Mouse (Mus musculus) spleen, adult 2 months (tissue): ENCODE measurements around the gene Myo15b. TPM values are rescaled to one million over a fixed set of nuclear protein-coding genes. Genes with fewer than 3 reads are reported as not detected.

ENCODE experiments used
- DNase-seq, 2 experiments: peaks; one replicate each; pipeline versions ENCODE4 v3.0.0 to v3.0.0-alpha.2; 2012 to 2021; ENCODE audit warnings: low spot score in 2 of 2, low read depth in 1 of 2
- H3K27ac ChIP-seq: fragments of 200-500 bp; 2 replicates; pipeline ENCODE4 v1.5.1; 2012; ENCODE audit warnings: low read length, inconsistent platforms; ENCODE audit not compliant: insufficient read depth
- H3K27me3 ChIP-seq: fragments of 200-500 bp; 2 replicates; pipeline ENCODE4 v1.6.1; 2012; ENCODE audit warnings: mild to moderate bottlenecking, moderate library complexity, low read length, inconsistent platforms; ENCODE audit not compliant: control insufficient read depth, insufficient read depth
- H3K36me3 ChIP-seq: fragments of 200-500 bp; 2 replicates; pipeline ENCODE4 v1.6.1; 2012; ENCODE audit warnings: mild to moderate bottlenecking, low read length, inconsistent platforms; ENCODE audit not compliant: control insufficient read depth, insufficient read depth
- H3K4me1 ChIP-seq: fragments of 200-500 bp; 2 replicates; pipeline ENCODE4 v1.6.1; 2011; ENCODE audit warnings: inconsistent platforms; ENCODE audit not compliant: control insufficient read depth, insufficient read depth, insufficient read length
- H3K4me3 ChIP-seq: fragments of 200-500 bp; 2 replicates; pipeline ENCODE4 v1.5.1; 2011; ENCODE audit warnings: mild to moderate bottlenecking, inconsistent platforms; ENCODE audit not compliant: insufficient read depth, insufficient read length; ENCODE audit errors: extremely low read depth
- CTCF ChIP-seq: fragments of 200-500 bp; IDR thresholded peaks from 2 replicates; pipeline ENCODE4 v1.5.1; 2011; ENCODE audit warnings: mild to moderate bottlenecking, inconsistent platforms; ENCODE audit not compliant: insufficient read depth, insufficient read length, insufficient replicate concordance; ENCODE audit errors: extremely low read depth
- POLR2A ChIP-seq: fragments of 200-500 bp; IDR thresholded peaks from 2 replicates; pipeline ENCODE4 v1.6.1; 2011; ENCODE audit warnings: low read depth, low read length, inconsistent platforms
- WGBS: fragments of 180-500 bp; shearing (Covaris S2); methylation state at CpG from one replicate; pipeline ENCODE4 v1.1.7; 2018; 5-methylcytosine and 5-hydroxymethylcytosine counted together
- polyA plus RNA-seq: library from polyadenylated mRNA; depleted of rRNA; stranded (reverse); fragments of >200 nt; gene quantifications from 2 replicates; pipeline ENCODE4 v1.2.3, GENCODE M21; 2012

Myo15b gene
- polyA plus RNA-seq, 1 experiment = 1.6 TPM

DNA sequence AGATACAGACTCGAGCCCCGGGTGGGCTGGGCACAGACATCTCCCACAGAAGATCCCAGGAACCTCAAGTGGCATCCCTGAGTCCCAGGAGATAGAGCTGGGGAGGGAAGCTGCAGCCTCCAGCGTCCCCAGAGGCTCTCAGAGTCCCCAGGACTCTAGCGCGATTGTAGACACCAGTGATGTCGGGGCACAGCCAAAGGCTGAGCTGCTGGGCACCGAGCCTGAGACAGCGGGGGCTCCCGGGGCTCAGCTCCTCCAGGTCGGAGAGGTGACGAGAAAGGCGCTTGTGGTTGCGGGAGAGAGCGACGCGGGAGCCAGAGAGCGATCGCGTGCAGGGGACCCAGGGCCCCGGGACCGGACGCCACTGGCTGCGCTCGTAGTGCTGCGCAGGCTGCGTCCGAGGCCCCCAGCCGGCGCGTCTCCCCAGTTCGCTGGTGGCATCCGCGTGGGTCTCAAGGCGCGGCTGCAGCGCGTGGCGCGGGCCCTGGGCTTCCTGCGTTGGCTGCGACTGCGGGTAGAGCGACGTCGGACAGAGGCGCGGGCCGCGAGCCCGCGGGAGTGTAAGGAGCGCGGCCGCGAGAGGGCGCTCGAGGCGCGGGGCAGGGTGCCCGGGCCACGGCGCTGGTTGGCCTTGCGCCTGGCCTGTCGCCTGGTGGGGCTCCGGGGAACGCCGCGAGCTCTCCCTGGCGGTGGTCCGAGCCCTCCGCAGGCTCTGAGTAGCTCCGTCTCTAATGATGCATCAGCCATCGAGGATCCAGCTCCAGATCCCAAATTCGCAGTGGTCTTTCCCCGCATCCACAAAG lies 1.1 kb downstream of the Myo15b start:
- 2% methylated on average over 73 of the region's 75 CpGs for WGBS
- Histone ChIP-seq H3K36me3 (peaks cover 5% of the 10 kb centered on the region), H3K4me3 (peak overlapping the region; percentile 41; the same call in 1 of the 2 replicates), H3K27ac (no peak overlapping the region), H3K27me3 (peaks cover 20% of the 10 kb centered on the region), H3K4me1 (peaks cover 13% of the 10 kb centered on the region)
- TF ChIP-seq POLR2A (no peak), CTCF (peak; percentile 83)
- peak; percentile 71 to 83 for DNase-seq

DNA sequence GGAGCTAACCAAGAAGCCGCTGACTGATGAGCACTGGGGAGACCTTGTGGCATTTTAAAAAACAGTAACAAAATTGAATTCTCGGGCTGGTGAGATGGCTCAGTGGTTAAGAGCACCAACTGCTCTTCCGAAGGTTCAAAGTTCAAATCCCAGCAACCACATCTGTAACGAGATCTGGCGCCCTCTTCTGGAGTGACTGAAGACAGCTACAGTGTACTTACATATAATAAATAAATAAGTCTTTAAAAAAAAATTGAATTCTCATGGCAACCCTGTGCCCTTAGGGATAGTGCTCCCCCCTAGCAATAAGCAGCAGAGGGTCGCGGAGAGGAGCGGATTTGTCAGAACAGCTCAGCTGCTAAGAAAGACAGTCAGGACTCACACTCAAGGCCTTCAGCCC lies 5.7 kb downstream of the Myo15b start:
- TF ChIP-seq CTCF = no peak
- TF ChIP-seq POLR2A = no peak
- 83% methylated on average over 8 of the region's 8 CpGs for WGBS

DNA sequence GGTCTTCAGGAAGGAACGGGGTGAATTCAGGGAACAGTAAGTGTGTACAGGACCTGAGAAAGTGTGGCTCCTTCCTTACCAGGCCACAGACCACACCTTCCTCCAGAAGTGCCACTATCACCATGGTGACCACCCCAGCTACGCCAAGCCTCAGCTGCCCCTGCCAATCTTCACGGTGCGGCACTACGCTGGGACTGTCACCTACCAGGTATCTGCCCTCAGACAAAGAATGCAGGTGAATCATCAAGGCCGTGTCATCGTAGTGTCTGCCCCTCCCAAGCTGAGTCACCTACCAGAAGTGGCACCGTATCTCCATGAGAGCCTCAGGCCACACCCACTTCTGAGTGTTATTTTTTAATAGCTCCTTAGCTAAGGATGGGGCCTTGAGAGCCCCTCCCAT lies 11.2 kb downstream of the Myo15b start:
- Histone ChIP-seq H3K27ac (no peak overlapping the region), H3K4me3 (no peak overlapping the region), H3K36me3 (no peaks in the 10 kb centered on the region), H3K27me3 (no peaks in the 10 kb centered on the region), H3K4me1 (no peaks in the 10 kb centered on the region)
- whole genome bisulfite sequencing = 11% methylated on average over 8 of the region's 8 CpGs
- TF ChIP-seq POLR2A (no peak), CTCF (no peak)
- DNase-seq = no peak

More for the DNA sequence above, 5.7 kb downstream of the Myo15b start:
- H3K27me3 ChIP-seq = peaks cover 9% of the 10 kb centered on the region
- H3K4me3 ChIP-seq = no peak overlapping the region
- H3K4me1 ChIP-seq = peaks cover 6% of the 10 kb centered on the region; the same call in 1 of the 2 replicates
- H3K36me3 ChIP-seq = no peaks in the 10 kb centered on the region
- no peak overlapping the region for H3K27ac ChIP-seq
- no peak for DNase-seq

DNA sequence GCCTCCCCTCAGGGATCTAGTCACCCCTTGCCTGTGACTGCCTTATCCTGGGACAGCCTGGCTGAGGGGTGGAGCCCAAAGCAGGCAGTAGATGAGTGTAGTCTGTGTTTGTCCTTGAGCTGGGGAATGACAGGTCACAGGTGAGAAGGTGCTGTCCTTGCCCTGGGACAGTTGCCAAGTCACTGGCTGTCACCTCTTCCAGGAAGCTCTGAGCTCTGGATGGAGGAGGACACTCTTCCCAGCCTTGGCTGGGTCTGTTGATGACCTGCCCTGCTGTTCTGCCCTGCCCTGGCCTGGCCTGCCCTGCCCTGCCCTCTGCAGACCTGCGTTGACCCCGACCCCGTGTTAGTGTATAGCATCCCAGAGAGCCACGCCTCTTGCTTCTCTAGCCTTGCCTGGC lies 14.2 kb downstream of the Myo15b start:
- Histone ChIP-seq H3K36me3 (no peaks in the 10 kb centered on the region), H3K4me3 (no peak overlapping the region), H3K27ac (no peak overlapping the region), H3K27me3 (no peaks in the 10 kb centered on the region), H3K4me1 (no peaks in the 10 kb centered on the region; the same call in 1 of the 2 replicates)
- TF ChIP-seq CTCF = no peak
- TF ChIP-seq POLR2A = no peak
- DNase-seq = no peak
- 94% methylated on average over 4 of the region's 4 CpGs for WGBS

DNA sequence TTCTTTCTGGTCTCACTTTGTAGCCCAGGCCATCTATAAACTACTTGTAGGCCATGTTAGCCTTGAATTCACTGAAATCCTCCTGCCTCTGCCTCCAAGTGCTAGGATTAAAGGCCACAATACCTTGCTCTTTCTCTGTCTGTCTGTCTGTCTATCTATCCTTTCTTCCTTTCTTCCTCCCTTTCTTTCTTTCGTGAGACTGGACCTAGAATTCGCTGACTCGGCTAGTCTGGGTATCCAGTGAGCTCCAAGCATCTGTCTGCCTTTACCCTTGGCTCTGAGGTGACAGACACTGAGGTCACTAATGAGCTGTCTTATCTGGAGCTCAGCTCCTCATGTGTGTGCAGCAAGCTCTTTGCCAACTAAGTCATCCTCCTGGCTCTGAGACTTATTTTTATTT lies 17.7 kb downstream of the Myo15b start:
- TF ChIP-seq POLR2A (no peak), CTCF (no peak)
- no peak for DNase-seq
- Histone ChIP-seq H3K27ac (no peak overlapping the region), H3K36me3 (no peaks in the 10 kb centered on the region), H3K4me1 (no peaks in the 10 kb centered on the region; the same call in 1 of the 2 replicates), H3K27me3 (no peaks in the 10 kb centered on the region), H3K4me3 (no peak overlapping the region)
- WGBS = 96% methylated on average over 3 of the region's 3 CpGs

DNA sequence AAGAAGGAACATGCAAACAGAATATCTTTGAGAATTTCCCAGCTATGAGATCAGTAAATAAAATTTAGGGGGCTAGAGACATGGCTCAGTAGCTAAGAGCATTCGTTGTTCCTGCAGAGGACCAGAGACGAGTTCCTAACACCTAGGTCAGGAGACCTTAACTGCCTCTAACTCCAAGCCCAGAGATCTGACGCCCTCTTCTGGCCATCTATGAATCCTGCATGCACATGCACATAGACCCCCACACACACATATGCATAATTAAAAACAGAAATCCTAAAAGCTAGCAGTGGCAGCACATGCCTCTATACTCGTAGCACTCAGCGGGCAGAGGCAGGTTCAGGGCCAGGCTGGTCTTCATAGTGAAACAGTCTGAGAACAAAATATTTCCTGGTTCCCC lies 18.2 kb downstream of the Myo15b start:
- no peak overlapping the region for H3K27ac ChIP-seq
- H3K36me3 ChIP-seq = no peaks in the 10 kb centered on the region
- WGBS = 89% methylated on average over 5 of the region's 5 CpGs
- no peaks in the 10 kb centered on the region; the same call in 1 of the 2 replicates for H3K4me1 ChIP-seq
- H3K27me3 ChIP-seq = no peaks in the 10 kb centered on the region
- no peak for TF ChIP-seq POLR2A
- TF ChIP-seq CTCF = no peak
- no peak for DNase-seq
- no peak overlapping the region for H3K4me3 ChIP-seq

DNA sequence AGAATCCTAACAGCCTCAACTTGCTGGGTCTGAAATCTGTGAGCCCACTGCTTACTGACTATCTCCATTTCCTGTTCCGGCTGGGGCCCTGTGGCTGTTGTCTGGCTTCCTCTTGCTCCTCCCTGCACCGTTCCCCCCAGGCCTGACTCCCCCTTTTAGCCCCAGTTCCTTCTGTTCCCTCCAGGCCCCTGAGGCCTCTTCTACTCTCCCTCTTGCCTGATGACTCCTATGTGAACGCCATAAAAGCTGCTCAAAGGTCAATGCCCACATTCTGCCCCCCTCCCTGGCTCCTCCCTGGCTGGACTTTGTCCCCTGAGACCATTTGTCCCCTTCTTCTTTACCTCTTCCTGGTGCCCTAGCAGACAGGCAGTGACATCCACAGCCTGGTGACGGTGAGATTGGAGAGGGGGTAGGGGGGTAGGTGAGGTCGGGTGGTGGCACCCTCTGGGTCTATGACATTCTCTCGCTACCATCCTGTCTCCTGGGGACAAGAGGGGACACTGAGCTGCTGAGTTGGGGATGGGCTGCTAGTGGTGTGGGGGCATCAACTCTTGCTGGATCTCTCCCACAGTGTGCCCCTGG lies 19.1 kb downstream of the Myo15b start:
- no peaks in the 10 kb centered on the region; the same call in 1 of the 2 replicates for H3K4me1 ChIP-seq
- H3K4me3 ChIP-seq = no peak overlapping the region
- TF ChIP-seq POLR2A (no peak), CTCF (no peak)
- no peaks in the 10 kb centered on the region for H3K27me3 ChIP-seq
- no peak for DNase-seq
- WGBS = 33% methylated on average over 6 of the region's 6 CpGs
- H3K36me3 ChIP-seq = no peaks in the 10 kb centered on the region
- H3K27ac ChIP-seq = no peak overlapping the region
